Mouse (Mus musculus): Measurements from ENCODE around the gene Ankrd27. TPM values are rescaled to one million over a fixed set of nuclear protein-coding genes. Genes with fewer than 3 reads are reported as not detected.

Ankrd27 gene
- total RNA-seq, 2 experiments from 2014 or later, result 31.8 to 33.8 TPM

GRCm38 (mm10) chr7:35583476-35584025 lies 2.5 kb upstream of the Ankrd27 start:
- DNase-seq (ENCODE audit: low spot score in 2 of 2), result no peak

- DNase-seq (ENCODE audit: low spot score in 2 of 2), result no peak
Measured at GRCm38 (mm10) chr7:35584068-35584785, 1.8 kb upstream of the Ankrd27 start.

GRCm38 (mm10) chr7:35584786-35585190 lies 1.3 kb upstream of the Ankrd27 start:
- no peak for DNase-seq (ENCODE audit: low spot score in 2 of 2)

GRCm38 (mm10) chr7:35585191-35586054 lies 621 bp upstream of the Ankrd27 start, which contains the start of gene Rgs9bp:
TSS of gene Rgs9bp (minus strand) at chr7:35585582.
- no peak for DNase-seq (ENCODE audit: low spot score in 2 of 2)

- DNase-seq (ENCODE audit: low spot score in 2 of 2), result no peak
Measured at GRCm38 (mm10) chr7:35586906-35587445, 932 bp downstream of the Ankrd27 start.

GRCm38 (mm10) chr7:35587728-35588127 lies 1.7 kb downstream of the Ankrd27 start:
- DNase-seq (ENCODE audit: low spot score in 2 of 2), result no peak

GRCm38 (mm10) chr7:35588680-35589428 lies 2.8 kb downstream of the Ankrd27 start:
- DNase-seq (ENCODE audit: low spot score in 2 of 2), result no peak

GRCm38 (mm10) chr7:35589485-35589884 lies 3.4 kb downstream of the Ankrd27 start:
- no peak for DNase-seq (ENCODE audit: low spot score in 2 of 2)

GRCm38 (mm10) chr7:35590731-35591191 lies 4.7 kb downstream of the Ankrd27 start:
- no peak for DNase-seq (ENCODE audit: low spot score in 2 of 2)

- no peak for DNase-seq (ENCODE audit: low spot score in 2 of 2)
Measured at GRCm38 (mm10) chr7:35594311-35594710, 8.3 kb downstream of the Ankrd27 start.

- DNase-seq (ENCODE audit: low spot score in 2 of 2), result no peak
Measured at GRCm38 (mm10) chr7:35599492-35599891, 13.4 kb downstream of the Ankrd27 start.

GRCm38 (mm10) chr7:35600031-35600430 lies 14.0 kb downstream of the Ankrd27 start:
- DNase-seq (ENCODE audit: low spot score in 2 of 2), result no peak

- no peak for DNase-seq (ENCODE audit: low spot score in 2 of 2)
Measured at GRCm38 (mm10) chr7:35601106-35601505, 15.1 kb downstream of the Ankrd27 start.

- DNase-seq (ENCODE audit: low spot score in 2 of 2), result no peak
Measured at GRCm38 (mm10) chr7:35602766-35603165, 16.7 kb downstream of the Ankrd27 start.

- no peak for DNase-seq (ENCODE audit: low spot score in 2 of 2)
Measured at GRCm38 (mm10) chr7:35606816-35607215, 20.8 kb downstream of the Ankrd27 start.

- no peak for DNase-seq (ENCODE audit: low spot score in 2 of 2)
Measured at GRCm38 (mm10) chr7:35609245-35609644, 23.2 kb downstream of the Ankrd27 start.

GRCm38 (mm10) chr7:35617513-35617912 lies 31.5 kb downstream of the Ankrd27 start:
- DNase-seq (ENCODE audit: low spot score in 2 of 2), result no peak

- no peak for DNase-seq (ENCODE audit: low spot score in 2 of 2)
Measured at GRCm38 (mm10) chr7:35622626-35623025, 36.6 kb downstream of the Ankrd27 start.

GRCm38 (mm10) chr7:35626038-35626437 lies 40.0 kb downstream of the Ankrd27 start:
- DNase-seq (ENCODE audit: low spot score in 2 of 2), result no peak

GRCm38 (mm10) chr7:35627371-35627770 lies 41.3 kb downstream of the Ankrd27 start:
- no peak for DNase-seq (ENCODE audit: low spot score in 2 of 2)

GRCm38 (mm10) chr7:35628496-35628895 lies 42.5 kb downstream of the Ankrd27 start:
- DNase-seq (ENCODE audit: low spot score in 2 of 2), result no peak
